Mouse (Mus musculus): ENCODE data around the gene Tesk1. TPM values are rescaled to one million over a fixed set of nuclear protein-coding genes. Genes with fewer than 3 reads are reported as not detected.
"Not testable (repeated sequence)": the region's sequence is repeated elsewhere in the genome, so short reads cannot be mapped to it uniquely, and the experiment has no call there.

Gene Tesk1
- polyA plus RNA-seq, 1 experiment = 64.6 TPM

- DNase-seq (ENCODE audit: low read depth) = no peak
These were observed 12.5 kb downstream of the Tesk1 start, which contains the start of gene Cd72 for GRCm38 (mm10) chr4:43454041-43454836. Gene Cd72, minus strand, starts transcription at chr4:43454628.

GRCm38 (mm10) chr4:43456470-43456869 is 14.7 kb downstream of the Tesk1 start:
- no peak for DNase-seq (ENCODE audit: low read depth)

GRCm38 (mm10) chr4:43457124-43457523 is 15.4 kb downstream of the Tesk1 start:
- DNase-seq (ENCODE audit: low read depth) = no peak

GRCm38 (mm10) chr4:43463102-43463501 is 21.4 kb downstream of the Tesk1 start:
- DNase-seq (ENCODE audit: low read depth) = no peak

GRCm38 (mm10) chr4:43465935-43466334 is 24.2 kb downstream of the Tesk1 start:
- DNase-seq (ENCODE audit: low read depth) = no peak

- no peak for DNase-seq (ENCODE audit: low read depth)
These were observed 25.1 kb downstream of the Tesk1 start for GRCm38 (mm10) chr4:43466872-43467271.

- no peak for DNase-seq (ENCODE audit: low read depth)
These were observed 28.6 kb downstream of the Tesk1 start for GRCm38 (mm10) chr4:43470301-43470700.

GRCm38 (mm10) chr4:43473636-43474035 is 31.9 kb downstream of the Tesk1 start:
- DNase-seq (ENCODE audit: low read depth) = no peak

- DNase-seq (ENCODE audit: low read depth) = no peak
These were observed 34.9 kb downstream of the Tesk1 start for GRCm38 (mm10) chr4:43476604-43477003.

- DNase-seq (ENCODE audit: low read depth) = no peak
These were observed 36.3 kb downstream of the Tesk1 start for GRCm38 (mm10) chr4:43477857-43478533.

GRCm38 (mm10) chr4:43478534-43478858 is 36.8 kb downstream of the Tesk1 start:
- DNase-seq (ENCODE audit: low read depth) = no peak

- no peak for DNase-seq (ENCODE audit: low read depth)
These were observed 37.4 kb downstream of the Tesk1 start for GRCm38 (mm10) chr4:43478906-43479832.

- no peak for DNase-seq (ENCODE audit: low read depth)
These were observed 39.2 kb downstream of the Tesk1 start for GRCm38 (mm10) chr4:43480985-43481384.

- DNase-seq (ENCODE audit: low read depth) = no peak
These were observed 40.2 kb downstream of the Tesk1 start for GRCm38 (mm10) chr4:43481894-43482456.

- no peak for DNase-seq (ENCODE audit: low read depth)
These were observed 40.9 kb downstream of the Tesk1 start for GRCm38 (mm10) chr4:43482591-43482990.

GRCm38 (mm10) chr4:43483535-43484091 is 41.9 kb downstream of the Tesk1 start, which contains the start of gene Sit1:
Gene Sit1, minus strand, starts transcription at chr4:43483734.
- DNase-seq (ENCODE audit: low read depth) = no peak

- DNase-seq (ENCODE audit: low read depth) = not testable (repeated sequence)
These were observed 43.9 kb downstream of the Tesk1 start for GRCm38 (mm10) chr4:43485666-43486065.

GRCm38 (mm10) chr4:43489611-43490010 is 47.9 kb downstream of the Tesk1 start:
- DNase-seq (ENCODE audit: low read depth) = no peak

- DNase-seq (ENCODE audit: low read depth) = no peak
These were observed 49.1 kb downstream of the Tesk1 start for GRCm38 (mm10) chr4:43490801-43491200.

- DNase-seq (ENCODE audit: low read depth) = no peak
These were observed 50.5 kb downstream of the Tesk1 start for GRCm38 (mm10) chr4:43492101-43492820.

GRCm38 (mm10) chr4:43492821-43493185 is 51.1 kb downstream of the Tesk1 start, which contains the start of gene Ccdc107:
Gene Ccdc107, plus strand, starts transcription at chr4:43492900.
- DNase-seq (ENCODE audit: low read depth) = no peak
